Mouse (Mus musculus) natural killer cell, adult 2 months (primary cell): ENCODE measurements around the gene Rxfp2.

Source experiments
- DNase-seq, 2 experiments: peaks; one replicate each; pipeline ENCODE4 v3.0.0; 2022; ENCODE audit warnings: low spot score in 2 of 2

The Rxfp2 gene

DNA sequence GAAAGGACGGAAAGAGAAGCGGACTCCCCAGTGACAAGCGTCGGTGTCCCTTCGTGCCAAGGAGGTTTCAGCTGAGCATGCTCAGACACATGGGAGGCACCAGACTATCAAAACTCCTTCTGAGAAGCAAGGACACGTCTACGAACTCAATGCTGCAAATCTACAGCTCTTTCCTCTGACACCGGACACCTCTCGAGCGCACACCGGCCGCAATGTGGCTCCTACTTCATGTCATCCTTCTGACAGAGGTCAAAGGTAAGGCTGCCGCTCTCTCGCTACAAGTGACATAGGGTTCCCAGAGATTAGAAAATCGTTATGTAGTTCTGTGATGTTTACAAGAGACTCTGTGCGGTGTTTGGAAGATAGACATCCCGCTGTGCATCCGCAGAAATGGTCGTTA, at the start of gene Rxfp2:
Gene Rxfp2, plus strand, starts transcription at position 20 of the 400 bp plus-strand sequence.
- no peak for DNase-seq

DNA sequence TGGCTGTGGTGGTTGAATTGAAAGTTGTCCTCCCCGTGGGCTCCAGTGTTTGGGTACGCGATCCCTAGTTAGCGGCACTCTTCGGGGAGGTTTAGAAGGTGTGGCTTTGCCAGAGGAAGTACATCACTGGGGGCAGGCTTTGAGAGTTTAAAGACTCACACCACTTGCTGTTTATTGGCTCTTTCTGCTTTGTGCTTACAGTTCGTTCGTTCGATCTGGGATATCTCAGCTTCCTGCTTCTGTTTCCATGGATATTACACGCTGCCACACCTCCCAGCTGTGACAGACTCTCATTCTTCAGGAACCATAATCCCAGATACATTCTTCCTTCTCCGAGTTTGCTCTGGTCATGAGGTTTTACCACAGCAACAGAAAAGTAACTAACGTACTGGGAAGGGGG, 48.2 kb upstream of the Rxfp2 start:
- no peak for DNase-seq

DNA sequence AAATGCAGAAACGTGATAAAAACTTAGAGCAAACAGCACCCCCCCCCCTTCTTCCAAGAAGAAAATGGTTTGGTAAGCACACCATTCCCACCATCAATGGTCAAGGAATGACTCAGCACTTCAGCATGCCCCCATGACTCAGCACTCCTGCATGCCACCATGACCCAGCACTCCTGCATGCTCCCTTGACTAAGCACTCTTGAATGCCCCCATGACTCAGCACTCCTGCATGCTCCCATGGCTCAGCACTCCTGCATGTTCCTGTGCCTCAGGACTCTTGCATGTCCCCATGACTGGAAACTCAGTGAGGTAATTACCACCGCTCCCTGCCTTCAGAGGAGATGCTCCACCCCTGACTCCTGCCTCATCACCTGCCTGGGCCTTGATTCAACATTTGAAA, 41.4 kb upstream of the Rxfp2 start:
- no peak for DNase-seq

DNA sequence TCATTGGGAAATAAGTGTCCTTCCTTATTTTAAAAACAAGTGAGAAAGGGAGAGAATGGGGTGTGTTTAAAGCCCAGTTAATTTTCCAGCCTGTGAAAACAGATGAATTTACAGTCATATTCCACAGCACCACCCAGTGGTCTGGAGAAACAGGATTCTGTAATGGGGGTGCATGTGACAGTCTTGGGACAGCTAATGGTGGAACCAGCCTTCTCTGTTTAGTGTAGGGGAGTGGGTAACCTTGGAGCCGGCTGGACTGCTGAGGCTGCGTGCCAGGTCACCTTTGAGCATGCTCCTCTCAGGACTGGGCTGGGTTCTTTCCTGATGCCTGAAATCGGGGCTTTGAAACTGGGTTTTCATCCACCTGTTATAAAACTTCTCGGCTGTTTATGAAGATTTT, 34.9 kb upstream of the Rxfp2 start:
- no peak for DNase-seq

DNA sequence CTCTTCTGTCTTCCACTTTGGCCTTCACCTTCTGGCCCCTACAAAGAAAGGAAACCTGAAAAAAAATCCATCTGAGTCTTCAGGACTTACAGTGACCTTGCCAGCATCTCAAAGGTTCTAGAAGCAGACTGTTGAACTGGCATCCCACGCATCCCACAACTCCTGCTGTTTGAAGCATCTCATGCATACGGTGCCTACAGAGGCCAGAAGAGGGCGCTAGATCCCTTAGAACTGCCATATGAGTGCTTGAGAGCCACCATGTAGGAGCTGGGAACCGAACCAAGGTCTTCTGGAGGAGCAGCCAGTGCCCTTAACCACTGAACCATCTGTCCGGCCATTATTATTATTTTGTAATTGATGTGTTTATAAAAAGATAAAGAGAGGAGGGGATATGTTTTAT, 23.9 kb upstream of the Rxfp2 start:
- no peak for DNase-seq

DNA sequence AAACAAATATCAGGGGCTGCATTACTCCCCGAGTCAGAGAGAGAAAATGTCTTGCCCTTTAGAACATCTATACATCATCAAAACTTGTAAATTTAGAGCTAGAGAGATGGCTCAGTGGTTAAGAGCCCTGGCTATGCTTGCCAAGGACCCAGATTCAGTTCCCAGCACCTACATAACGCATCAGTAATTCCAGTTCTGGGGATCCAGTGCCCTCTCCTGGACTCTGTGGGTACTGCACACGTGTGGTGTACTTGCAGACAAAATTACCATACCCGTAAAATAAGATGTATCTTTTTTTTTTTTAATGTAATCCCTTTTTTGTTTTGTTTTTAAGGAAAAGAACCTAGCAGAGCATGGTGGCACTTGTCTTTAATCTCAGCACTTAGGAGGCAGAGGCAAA, 21.9 kb upstream of the Rxfp2 start:
- DNase-seq, result no peak

DNA sequence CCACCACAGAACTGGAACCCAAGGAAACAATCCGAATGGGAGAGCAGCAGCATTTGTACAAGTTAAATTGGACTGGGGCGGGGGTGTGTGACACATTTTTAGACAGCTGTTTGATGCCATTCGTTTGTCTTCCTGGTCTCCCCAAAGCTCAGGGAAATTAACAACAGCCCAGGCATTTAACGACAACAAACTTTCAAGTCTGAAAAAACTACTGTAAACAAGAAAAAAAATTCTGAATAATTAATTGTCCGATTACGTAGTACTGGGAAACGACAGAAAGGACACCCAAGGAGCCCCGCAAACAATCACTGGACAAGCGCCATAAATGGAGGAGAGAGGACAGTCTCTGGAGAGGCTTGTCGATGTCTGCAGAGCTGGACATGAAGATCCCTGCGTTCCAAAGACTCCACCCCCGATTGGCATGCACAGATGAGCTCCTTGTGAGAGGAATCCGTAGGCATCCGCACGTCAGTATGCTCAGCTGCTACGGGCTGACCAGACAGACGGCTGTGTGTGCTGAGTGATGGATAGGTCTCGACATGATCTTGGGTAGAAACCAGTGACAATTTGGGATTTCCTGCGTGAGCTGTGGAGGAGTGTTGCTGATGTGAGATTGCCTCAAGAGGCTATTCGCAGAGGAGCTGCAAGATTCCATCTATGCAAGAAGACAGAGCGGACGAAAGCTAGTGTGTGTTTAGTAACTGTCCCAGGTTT, 21.0 kb upstream of the Rxfp2 start:
- DNase-seq, result no peak

DNA sequence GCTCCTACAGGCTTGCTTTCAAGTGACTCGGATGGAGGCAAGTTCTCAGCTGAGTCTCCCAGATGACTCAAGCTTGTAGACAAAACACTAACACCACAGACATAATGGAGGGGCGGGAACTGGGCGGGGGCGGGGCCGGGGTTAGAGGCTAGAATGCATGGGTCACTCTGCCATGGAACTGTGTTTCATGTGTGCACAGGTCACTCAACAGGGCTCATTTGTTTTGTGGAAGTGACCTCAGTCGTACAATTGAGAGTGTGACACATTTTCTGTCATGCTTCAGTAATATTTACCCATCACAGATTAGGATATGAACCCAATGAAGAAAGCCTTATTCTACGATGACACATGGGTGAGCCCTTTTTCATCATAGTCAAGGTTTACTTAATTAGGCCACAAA, 20.2 kb upstream of the Rxfp2 start:
- DNase-seq, result no peak

DNA sequence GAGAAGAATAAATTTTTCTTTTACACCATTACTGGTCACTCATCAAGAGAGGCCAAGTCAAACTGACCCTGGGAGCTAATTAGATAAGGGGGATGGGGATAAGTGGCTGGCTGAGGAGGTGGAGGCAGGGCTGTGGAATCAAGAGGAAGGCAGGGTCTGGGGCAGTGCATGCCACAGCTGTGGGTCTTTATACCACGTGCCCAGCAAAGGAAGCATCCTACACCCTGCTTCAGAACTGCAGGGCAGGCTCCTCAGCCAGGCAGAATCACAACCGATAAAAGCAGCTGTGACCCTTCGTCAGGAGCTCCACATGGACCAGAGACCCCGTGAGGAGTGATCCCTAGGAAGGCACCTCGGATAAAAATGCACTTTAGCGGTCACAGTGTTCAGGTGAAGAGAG, 13.1 kb upstream of the Rxfp2 start:
- DNase-seq, result no peak

DNA sequence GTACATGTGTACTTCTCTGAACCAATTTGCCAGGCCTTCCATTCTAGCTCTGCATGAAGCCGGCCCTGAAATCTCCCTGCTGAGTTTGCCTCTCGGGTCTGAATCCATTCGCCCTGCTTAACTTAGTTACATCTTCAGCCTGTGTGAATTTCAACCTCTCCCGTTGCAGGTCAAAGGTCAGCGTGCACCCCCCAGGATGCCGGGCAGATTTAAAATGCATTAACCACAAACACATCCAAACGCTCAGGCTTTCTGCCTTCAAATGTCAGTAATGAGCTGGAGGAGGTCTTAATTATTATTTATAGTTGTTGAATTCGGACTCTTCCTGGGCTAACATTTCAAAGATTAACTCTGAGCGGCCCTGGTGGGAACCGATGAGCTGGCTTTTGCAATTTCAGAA, 1.6 kb upstream of the Rxfp2 start:
- DNase-seq, result no peak

DNA sequence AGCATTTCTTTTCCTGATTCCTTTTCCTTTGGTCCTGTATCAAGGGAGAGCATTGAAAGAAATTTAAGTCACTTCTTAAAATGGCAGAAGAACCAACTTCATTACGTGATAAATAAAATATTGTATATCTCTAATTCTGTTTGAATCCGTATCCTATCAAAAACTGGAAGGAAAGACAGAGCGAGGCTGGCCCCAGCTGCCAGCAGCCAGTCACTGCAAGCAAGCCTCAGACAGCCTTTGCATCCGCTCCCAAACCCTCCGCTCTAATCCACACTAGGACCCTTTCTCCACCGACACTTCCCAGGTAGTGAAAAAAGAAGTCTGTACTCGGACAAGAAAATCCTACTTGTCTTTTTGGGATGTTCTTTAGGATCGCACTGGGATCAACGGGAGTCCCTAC, 803 bp upstream of the Rxfp2 start:
- no peak for DNase-seq

DNA sequence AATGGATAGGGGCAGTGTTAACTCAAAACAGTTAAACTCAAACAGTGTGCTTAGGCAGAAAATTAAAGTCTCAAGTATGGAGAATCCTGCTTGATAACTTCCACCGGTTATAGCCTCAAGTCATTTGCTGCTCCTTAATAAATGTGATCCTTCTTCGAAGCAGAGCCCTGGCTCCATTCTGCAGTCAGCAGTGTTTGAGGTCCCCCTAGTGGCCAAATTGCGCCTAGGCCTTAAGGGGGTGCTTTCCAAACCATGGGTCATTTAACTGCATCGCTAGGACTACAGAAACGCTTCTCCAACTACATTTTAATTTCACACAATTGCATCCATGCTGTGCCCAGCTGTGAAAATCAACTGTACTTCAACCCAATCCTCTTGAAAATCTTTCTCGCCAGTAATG, 2.4 kb downstream of the Rxfp2 start:
- peak; percentile 2 to 5 for DNase-seq

DNA sequence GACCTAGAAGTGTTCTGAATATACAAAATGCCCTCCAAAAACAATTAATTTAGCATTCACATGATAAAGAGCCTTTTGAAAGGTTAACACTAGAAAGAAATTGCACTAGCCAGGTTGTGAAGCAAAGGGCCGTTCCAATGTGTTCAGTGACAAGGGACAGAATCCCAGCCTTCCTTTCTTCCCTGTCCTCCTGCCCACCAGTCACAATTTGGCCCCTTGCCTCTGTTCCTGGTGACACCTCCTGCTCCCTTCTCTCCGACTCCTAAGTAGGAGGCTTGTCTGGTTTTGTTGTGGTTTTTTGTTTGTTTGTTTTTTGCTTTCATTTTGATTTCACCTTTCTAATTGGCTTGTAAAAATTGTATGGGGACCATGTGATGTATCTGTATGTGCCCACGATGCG, 3.3 kb downstream of the Rxfp2 start:
- DNase-seq, result no peak

DNA sequence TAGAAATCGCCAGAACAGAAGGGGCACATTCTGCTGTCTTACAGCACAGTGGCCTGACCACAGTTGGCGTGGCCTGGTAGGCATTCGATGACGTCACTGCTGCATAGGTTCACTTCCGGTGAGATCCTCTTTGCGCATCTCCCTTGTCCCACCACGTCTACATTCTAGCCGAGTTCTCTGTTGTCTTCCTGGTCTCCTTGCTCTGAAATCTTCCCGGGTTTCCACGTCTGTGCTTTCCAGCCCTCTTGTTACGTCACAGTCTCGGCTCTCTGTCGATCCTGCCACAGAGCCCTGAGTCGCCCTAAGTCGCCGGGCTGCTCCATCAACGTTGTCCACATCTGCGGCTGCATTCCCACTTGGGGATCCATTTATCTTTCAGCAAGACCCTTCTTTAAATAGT, 4.1 kb downstream of the Rxfp2 start:
- DNase-seq, result no peak

DNA sequence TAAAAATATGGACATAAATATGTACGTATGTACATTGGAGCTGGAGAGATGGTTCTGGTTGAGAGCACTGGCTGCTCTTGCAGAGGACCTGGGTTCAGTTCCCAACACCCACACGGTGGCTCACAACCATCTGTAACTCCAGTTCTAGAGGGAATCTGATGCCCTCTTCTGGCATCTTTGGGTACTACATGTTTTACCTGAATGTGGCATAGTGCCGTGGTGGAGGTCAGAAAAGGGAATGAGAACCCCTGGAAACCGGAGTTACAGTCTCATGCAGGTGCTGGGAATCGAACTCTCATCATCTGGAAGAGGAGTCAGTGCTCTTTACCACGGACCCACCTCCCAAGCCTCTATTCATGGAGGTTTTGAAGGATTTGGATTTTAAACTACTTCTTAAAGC, 5.0 kb downstream of the Rxfp2 start:
- no peak for DNase-seq

DNA sequence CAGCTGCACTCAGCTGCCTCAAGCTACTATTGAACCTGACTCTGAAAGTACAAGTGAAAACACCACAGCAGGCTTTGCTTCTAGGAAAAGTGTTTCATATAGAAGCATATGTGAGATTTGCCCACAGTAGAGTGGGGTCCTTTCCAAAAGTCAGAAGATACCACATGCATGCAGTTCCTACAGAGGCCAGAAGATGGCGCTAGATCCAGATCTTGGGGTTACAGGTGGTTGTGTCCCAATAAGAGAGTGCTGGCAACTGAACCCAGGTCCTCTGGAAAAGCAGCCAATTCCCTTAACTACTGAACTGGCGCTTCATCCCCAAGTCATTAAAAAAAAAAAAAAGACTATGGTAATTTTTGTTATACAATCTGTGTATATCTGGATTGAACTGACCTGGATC, 5.7 kb downstream of the Rxfp2 start:
- DNase-seq, result no peak

DNA sequence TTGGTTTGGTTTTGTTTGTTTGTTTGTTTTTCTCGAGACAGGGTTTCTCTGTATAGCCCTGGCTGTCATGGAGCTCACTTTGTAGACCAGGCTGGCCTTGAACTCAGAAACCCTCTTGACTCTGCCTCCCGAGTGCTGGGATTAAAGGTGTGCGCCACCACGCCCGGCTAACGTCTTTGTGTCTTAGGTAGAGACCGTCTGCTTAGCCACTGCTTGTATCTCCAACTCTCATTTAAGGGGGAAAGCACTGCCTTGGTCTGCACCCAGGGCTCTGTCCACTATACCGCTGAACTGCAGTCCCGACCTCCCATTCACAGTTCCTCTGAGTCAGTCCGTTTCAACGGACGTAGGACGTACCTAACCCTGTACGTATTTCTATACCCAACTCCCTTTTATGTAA, 6.4 kb downstream of the Rxfp2 start:
- DNase-seq, result no peak

DNA sequence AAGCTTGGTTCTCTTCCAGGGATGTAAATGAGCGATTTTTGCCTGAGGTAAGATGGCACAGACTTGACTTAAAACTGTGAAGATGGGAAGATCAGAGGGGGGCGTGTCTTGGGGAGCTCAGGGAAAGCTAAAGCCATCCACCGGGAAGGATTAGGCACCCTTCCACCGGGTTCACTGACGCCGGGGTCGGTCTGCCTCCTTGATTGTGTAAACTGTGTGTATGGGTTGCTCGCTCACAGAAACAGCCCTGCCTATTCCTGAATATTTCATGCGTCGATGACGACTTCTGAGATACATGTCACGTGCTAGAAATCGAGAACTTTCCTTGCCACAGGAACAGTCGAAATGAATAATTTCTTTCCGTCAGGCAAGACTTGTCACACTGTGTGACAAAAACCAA, 6.9 kb downstream of the Rxfp2 start:
- no peak for DNase-seq

DNA sequence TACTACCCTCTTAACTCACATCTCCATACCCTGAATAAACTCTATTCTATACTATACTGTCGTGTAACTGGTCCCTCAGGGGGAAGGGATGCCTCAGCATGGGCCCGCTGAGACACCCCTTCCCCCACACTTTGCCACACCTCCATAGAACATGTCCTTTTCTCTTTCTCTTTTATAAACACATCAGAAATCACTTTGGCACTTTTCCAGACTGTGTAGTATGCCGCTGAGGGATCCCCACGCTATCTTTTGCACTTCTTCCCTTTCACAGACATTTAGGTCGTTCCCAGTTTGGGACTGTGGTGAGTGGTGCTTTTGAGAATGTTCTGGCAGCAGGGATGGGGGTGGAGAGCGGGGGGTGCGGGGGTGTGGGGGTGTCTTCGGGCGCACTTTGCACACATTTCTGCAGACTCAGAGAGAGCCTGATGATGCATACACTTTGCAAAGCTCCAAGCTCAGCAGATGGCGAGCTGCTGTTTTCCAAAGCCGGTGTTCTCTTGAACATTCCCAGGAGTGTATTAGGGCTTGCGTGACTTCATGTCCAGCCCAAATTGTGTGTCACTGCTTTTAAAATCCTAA, 8.1 kb downstream of the Rxfp2 start:
- no peak for DNase-seq

DNA sequence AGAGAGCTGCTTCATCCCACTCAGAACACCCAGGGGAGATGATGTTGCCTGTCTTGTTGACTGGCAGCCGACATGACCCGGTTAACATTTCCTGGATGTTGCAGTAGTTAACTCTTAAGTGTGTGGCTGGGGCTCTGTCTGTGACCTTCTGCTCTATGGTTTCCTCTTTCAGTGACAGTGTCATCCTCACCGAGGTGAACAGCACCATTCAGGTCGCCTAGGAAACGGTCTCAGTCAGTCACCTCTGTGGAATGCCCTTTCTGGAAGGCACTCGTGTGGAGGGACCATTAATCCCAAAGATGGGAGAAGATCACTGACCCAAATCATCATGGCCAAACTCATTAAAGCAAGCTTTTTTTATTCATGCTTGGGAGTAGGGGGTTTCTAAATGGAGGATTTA, 12.7 kb downstream of the Rxfp2 start:
- DNase-seq, result no peak

DNA sequence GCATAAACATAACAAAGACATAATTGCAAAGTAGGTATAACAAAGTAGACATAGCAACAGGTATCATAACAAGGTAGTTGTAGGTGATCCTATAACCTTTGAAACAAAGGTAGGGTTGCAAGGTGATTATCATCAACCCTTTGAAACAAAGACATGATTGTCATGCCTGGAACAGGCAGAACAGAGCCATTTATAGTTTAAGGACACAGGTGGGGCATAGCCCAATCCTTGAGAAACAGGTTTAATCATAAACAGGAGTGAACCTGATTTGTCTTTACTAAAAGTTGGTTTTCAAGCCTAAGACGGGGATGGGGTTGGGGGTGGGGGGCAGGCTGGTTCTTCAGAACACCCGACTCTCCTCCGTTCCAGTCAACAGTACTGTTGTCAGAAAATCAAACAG, 13.2 kb downstream of the Rxfp2 start:
- DNase-seq, result no peak

DNA sequence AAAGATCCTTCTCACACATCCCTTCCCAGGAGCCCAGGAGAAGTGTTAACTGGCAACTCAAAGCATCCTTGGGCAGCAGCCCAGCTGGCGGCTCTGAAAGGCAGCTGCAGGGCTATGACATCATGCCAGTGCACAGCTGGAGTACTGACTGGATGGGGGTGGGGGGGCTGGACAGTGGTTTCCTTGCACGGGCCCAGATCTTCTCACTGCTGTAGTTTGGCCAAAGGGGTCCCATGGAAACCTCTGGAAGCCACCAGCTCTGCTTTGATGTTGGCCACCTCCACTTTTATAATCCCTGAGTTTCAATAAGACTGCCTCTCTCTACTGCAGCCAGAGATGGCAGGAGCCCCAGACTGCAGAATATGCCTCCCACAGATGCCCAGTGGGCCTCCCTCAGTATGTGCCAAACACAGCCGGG, 13.6 kb downstream of the Rxfp2 start:
- no peak for DNase-seq

DNA sequence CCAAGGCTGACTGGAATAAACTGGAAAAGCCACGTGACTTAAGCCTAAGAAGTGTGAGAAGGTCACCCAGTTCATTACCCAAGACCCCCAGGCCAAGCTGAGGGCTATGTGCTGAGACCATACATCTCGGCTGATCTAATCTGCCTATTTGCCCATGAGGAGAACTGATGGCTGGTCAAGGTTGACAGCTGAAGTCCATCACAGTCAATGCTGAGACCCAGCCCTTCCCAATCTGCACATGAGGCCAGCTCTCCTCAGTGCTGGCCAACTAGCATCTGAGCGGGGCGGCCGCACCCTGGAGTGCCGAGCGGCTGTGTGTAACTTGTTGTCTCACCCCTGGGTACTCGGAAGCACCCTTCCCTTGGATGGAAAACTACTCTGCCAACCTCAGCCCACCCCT, 17.8 kb downstream of the Rxfp2 start:
- DNase-seq, result no peak

DNA sequence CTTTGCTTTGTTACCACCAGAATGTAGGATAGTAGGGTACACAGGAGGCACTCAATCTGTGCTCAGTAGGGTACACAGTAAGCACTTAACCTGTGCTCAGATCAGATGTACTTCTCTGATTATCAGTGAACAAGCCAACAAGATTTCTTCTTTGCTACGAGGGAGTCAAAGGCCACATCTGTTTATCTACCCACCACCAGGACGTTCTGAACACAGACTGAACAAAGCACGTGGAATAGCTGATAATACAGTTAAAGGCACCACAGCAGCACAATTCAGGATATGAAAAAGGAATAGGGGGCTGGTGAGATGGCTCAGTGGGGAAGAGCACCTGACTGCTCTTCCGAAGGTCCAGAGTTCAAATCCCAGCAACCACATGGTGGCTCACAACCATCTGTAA, 18.4 kb downstream of the Rxfp2 start:
- DNase-seq, result no peak
